Mouse (Mus musculus) layer of hippocampus, postnatal 10 days (tissue): ENCODE results near the gene Caskin1. TPM values are rescaled to one million over a fixed set of nuclear protein-coding genes. Genes with fewer than 3 reads are reported as not detected.
A peak's percentile ranks its signal among the peaks of the same experiment; 100 is the strongest.

Experiments used
- DNase-seq, 2 experiments: peaks; one replicate each; pipeline ENCODE4 v3.0.0; 2021; ENCODE audit warnings: low spot score in 2 of 2
- total RNA-seq, 2 experiments: library from RNA; stranded (reverse); gene quantifications; 2 replicates each; pipeline ENCODE4 v1.2.3; 2021

The Caskin1 gene
- total RNA-seq, 2 experiments from 2014 or later = 170 to 175 TPM

GRCm38 (mm10) chr17:24530361-24531050 is 42.1 kb downstream of the Caskin1 start:
- no peak for DNase-seq

GRCm38 (mm10) chr17:24531064-24531463 is 42.7 kb downstream of the Caskin1 start:
- no peak for DNase-seq

DNA sequence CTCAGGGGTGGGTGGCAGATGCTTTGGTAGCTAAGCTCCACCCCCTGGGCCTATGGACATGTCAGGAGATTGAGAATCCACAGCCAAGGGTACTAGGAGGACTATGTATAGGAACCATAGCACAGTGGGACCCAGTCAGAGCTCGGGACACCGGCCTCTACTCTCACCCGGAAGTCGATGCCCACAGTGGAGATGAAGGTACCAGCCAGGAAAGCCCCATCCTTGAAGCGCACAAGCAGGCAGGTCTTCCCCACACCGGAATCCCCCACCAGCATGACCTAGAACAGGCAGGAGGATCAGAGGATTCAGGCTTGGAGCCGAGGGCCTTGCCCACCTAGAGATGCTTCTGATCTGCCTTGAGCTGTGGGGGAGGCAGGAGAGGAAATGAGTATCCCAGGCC is 43.6 kb downstream of the Caskin1 start:
- no peak for DNase-seq

GRCm38 (mm10) chr17:24533099-24533992 is 44.9 kb downstream of the Caskin1 start:
- peak; percentile 76 to 85 for DNase-seq

DNA sequence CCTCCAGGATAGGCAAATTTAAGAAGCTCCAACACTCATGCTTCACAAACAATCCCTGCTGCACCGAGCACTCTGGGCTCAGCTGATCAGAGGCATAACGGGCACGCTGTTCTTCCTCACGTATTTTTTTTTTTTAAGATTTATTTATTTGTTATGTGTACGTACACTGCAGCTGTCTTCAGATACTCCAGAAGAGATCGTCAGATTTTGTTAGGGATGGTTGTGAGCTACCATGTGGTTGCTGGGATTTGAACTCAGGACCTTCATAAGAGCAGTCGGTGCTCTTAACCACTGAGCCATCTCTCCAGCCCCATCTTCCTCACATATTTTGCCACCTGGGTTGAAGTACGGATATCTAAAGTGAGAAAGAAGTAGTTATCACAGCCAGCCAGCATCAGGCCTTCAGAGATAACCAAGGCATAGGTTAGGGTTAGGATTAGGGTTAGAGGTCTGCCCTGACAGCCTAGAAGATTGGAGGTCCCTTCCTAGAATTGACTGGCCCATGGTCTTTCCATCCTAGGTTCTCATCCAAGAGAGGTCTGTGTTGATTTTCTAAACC is 45.8 kb downstream of the Caskin1 start, which contains the start of gene Rab26:
TSS of gene Rab26 (minus strand) at position 51 of the 559 bp plus-strand sequence.
- no peak for DNase-seq

- no peak for DNase-seq
Measured at GRCm38 (mm10) chr17:24535300-24535699, 46.9 kb downstream of the Caskin1 start.

DNA sequence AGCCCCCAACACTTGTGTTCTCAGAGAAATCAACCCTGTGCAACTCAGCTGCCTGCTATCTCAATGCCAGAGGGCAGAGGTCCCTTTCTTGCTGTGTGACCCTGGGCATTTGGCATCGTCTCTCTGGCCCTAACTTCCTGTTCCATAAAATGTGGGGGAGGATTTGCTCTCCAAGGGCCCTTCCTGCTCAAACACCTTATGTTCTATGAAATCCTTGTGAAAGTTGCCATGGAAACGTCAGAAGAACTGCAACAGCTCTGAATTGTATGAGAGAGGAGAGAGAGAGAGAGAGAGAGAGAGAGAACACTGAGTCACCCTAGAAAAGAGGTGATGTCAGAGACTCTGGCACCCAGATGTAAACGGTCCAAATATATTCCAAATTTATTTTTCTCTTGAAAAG is 49.1 kb downstream of the Caskin1 start:
- no peak for DNase-seq

GRCm38 (mm10) chr17:24538950-24539349 is 50.5 kb downstream of the Caskin1 start:
- DNase-seq = peak in 1 of 2 experiments; percentile 66

GRCm38 (mm10) chr17:24540375-24540774 is 52.0 kb downstream of the Caskin1 start:
- no peak for DNase-seq

DNA sequence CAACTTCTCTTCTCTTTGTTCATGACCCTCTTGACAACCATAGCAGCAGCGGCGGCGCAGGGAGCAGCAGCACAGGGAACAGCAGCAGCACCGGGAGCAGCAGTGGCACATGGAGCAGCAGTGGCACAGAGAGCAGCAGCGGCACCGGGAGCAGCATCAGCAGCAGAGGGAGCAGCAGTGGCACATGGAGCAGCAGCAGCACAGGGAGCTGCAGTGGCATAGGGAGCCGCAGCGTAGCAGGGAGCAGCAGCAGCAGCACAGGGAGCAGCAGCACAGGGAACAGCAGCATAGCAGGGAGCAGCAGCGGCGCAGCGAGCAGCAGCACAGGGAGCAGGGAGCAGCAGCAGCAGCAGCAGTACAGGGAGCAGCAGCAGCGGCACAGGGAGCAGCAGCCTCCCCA is 56.2 kb downstream of the Caskin1 start:
- DNase-seq = no peak

DNA sequence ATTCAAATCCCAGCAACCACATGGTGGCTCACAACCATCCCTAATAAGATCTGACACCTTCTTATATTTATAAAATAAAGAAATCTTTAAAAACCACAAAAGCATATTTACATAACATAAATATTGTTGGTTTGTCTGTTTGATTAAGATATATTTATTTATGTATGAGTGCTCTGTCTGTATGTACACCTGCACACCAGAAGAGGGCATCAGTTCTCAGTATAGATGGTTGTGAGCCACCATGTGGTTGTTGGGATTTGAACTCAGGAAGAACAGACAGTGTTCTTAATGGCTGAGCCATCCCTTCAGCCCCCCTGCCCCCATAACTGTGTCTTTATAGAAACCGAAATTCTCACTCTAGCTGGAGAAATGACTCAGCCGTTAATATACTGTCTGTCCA is 56.8 kb downstream of the Caskin1 start:
- DNase-seq = no peak

DNA sequence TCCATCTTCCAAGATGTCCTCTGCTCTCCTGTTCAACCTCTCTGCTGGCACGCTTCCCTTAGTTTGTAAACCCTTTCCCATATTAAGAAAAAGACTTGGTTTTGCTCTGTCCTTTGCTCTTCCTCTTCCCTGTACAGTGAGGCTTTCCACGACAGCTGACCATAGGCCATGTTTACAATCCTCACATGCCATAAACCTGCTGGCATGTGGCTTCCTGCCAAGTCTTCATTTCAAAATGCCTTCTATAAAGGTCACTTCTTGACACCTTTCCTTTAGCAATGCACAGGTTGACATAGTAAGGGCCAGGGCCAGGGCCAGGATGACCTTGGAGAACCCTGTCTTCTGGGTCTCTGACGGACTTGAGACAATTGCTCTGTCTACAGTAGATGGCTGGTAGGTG is 57.8 kb downstream of the Caskin1 start:
- DNase-seq = no peak

DNA sequence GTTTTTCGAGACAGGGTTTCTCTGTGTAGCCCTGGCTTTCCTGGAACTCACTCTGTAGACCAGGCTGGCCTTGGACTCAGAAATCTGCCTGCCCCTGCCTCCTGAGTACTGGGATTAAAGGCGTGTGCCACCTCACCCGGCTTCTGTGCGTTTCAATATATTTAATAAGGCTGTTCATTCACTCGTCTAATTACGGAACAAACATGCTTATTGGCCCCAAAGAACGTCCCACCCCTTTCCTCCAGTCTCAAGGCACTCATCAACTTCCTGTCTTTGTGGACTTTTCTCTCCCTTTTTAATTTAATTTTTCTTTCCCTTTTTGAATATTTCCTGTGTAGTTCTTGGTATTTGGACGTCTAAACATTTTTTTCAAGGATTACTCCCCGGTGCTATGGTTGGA is 60.0 kb downstream of the Caskin1 start:
- no peak for DNase-seq

- DNase-seq = no peak
Measured at GRCm38 (mm10) chr17:24548921-24549617, 60.7 kb downstream of the Caskin1 start.

- DNase-seq = peak; percentile 96 to 99
Measured at GRCm38 (mm10) chr17:24549618-24550415, 61.4 kb downstream of the Caskin1 start, which contains the start of gene Pkd1. Gene Pkd1 (plus strand): TSS chr17:24549834.

DNA sequence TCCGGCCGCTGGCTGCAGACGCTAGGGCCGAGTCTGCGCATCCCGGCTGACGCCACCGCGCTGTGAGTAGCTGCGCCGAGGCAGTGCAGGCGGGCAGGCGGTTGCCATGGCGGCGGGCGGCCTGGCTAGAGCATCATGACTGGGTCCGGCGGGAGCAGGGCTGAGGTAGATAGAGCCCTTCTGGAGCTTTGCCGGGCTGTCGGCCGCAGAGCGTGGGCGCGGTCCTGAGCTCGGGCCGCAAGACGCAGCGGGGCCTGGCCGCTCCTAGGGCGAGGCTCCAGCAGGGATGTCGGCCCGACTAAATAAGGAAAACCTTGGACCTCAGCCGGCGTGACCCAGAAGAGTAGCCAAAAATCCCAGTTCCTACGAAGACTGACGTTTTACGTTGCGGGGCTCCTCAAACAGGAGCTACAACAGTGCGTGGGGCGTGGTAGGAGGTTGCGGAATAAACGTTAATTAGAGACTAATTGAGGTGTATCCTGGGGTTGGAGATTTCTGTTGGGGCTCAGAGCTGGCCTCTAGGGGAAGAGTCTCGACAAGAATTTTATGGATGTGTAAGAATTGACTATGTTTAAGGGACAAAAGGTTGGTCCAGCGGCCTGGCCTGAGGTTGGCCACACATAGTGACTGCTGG is 62.1 kb downstream of the Caskin1 start:
- peak; percentile 72 to 80 for DNase-seq

- no peak for DNase-seq
Measured at GRCm38 (mm10) chr17:24551050-24551444, 62.6 kb downstream of the Caskin1 start.

GRCm38 (mm10) chr17:24557091-24557490 is 68.7 kb downstream of the Caskin1 start:
- no peak for DNase-seq
